Mouse (Mus musculus) small intestine, adult 2 months (tissue): Measurements from ENCODE around the gene Igfbp6.

Source experiments
- CTCF ChIP-seq: fragments of 200-500 bp; IDR thresholded peaks from 2 replicates; pipeline ENCODE4 v1.5.1; 2012; ENCODE audit warnings: low read depth, mild to moderate bottlenecking, control low read depth, inconsistent platforms, low read length, moderate library complexity, mixed read lengths; ENCODE audit not compliant: insufficient replicate concordance, insufficient read length; ENCODE audit errors: extremely low read depth
- POLR2A ChIP-seq: fragments of 200-500 bp; IDR thresholded peaks from 2 replicates; pipeline ENCODE4 v1.6.1; 2012; ENCODE audit warnings: low read depth, mild to moderate bottlenecking, control low read depth, inconsistent platforms, low read length, moderate library complexity

DNA sequence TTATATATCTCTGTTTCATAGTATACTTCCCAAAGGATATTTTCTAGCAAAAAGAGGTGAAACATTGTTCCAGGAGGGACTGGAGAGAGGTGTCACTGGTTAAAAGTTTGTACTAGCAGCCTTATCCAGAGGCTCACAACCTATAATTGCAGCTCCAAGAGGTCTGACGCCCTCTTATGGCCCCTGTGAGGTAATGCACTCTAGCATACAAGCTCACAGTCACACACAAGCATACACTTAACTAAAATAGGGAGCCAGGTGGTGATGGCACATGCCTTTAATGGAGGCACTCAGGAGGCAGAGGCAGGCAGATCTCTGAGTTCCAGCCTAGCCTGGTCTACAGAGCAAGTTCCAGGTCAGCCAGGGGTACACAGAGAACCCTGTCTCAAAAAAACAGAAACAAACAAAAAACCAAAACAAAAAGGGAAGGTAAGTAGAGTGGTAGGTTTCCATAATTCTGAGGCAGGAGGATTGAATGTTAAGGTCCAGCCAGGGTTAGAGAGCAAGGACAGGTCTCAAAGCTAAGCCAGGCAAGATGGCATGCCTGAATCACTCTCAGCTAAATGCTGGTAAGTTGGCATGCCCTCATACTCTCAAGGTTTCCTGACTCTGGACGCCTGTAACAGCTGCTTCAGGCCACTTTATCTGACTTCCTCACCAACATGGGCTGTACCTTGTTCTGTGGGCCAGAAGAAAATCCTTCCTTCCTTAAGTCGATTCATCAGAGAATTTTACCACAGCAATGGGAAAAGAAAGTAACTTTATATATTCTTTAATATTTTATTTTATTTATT lies 19.9 kb downstream of the Igfbp6 start:
- TF ChIP-seq CTCF (no peak), POLR2A (no peak)
